Mouse (Mus musculus) brain, embryonic 14.5 days (tissue): ENCODE results near the gene Cnih3. TPM values are rescaled to one million over a fixed set of nuclear protein-coding genes. Genes with fewer than 3 reads are reported as not detected.

Source experiments
- DNase-seq: peaks from one replicate; pipeline ENCODE4 v3.0.0-alpha.2; 2011; ENCODE audit warnings: low read depth
- CTCF ChIP-seq: fragments of 200-500 bp; IDR thresholded peaks from 2 replicates; pipeline ENCODE4 v1.5.1; 2012; ENCODE audit warnings: inconsistent platforms, mild to moderate bottlenecking, moderate library complexity, borderline replicate concordance; ENCODE audit not compliant: insufficient read depth, insufficient read length; ENCODE audit errors: extremely low read depth
- POLR2A ChIP-seq: fragments of 200-500 bp; IDR thresholded peaks from 2 replicates; pipeline ENCODE4 v1.6.1; 2012; ENCODE audit warnings: mild to moderate bottlenecking, inconsistent platforms, borderline replicate concordance; ENCODE audit not compliant: poor library complexity, insufficient read depth, insufficient read length, severe bottlenecking; ENCODE audit errors: extremely low read depth
- polyA plus RNA-seq: library from polyadenylated mRNA; depleted of rRNA; stranded (reverse); fragments of >200 nt; gene quantifications from 2 replicates; pipeline ENCODE4 v1.2.3, GENCODE M21; 2012

Cnih3 gene
- polyA plus RNA-seq, 1 experiment = 6.7 TPM

GRCm38 (mm10) chr1:181408086-181408975 is 55.9 kb downstream of the Cnih3 start:
- peak; percentile 61 for DNase-seq
- TF ChIP-seq CTCF = no peak

GRCm38 (mm10) chr1:181409693-181410092 is 57.3 kb downstream of the Cnih3 start:
- TF ChIP-seq CTCF (no peak), POLR2A (no peak)

DNA sequence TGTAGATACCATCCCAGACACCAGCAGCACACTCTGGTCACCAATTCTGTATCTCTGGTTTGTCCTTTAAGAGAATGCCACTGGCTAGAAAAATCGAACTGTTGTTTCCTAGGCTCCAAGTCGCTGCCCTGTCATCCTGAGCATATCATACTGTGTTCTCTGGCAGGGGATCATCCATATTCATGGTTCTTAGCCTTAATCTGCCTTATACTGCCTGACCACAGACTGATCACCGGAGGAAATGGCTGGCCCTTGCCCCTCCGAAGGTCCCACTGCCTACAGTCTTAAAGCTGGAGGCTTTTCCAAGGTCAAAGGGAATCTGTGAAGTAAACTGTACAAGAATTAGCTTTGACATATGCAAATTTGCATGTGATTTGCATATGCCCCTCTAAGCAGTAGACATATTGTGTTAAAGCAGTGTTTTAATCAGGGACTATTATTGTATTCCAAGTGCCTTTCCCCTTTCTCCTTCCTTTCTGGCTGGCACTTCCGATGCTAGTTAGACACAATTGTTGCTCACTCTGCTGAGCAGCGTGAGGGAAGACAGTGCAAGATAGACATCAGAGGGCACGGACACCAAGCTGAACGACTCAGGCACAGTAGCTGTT is 58.3 kb downstream of the Cnih3 start:
- DNase-seq = peak; percentile 62
- no peak for TF ChIP-seq POLR2A

More at GRCm38 (mm10) chr1:181409693-181410092, 57.3 kb downstream of the Cnih3 start:
- DNase-seq = no peak

DNA sequence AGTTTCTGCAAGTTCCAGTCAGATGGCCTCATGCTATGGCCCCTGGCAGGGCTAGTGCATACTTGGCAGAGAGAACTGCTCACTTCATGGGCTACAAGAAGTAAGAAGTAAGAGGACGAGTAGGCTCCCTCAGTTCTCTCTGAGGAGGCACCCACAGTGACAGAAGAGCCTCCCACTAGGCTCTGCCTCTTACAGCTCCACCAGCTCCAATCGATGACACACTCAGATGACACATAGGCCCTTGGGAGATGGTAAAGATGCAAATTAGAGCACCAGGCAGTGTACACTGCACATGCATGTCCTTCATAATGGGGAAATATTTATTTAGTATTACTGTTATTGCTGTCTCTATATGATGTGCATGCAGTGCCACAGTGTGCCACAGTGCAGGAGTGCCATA is 62.6 kb downstream of the Cnih3 start:
- TF ChIP-seq POLR2A (no peak), CTCF (no peak)
- no peak for DNase-seq

DNA sequence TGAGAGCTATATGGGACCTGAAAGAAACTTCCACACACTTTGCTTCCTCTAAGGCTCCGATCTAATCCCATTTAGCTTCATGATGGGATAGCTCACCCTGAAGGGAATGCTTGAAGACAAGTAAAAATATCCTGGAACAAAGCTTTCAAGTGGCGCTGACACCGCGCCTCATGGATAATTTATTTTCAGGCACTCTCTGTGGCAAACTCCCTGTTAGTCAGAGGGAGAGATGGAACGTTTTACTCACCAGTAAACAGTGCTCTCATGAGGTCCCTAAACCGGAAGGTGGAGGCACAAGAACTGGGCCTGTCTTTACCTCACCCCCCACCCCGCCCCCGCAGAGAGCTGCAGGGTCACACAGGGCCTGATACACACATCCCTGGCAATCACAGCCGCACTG is 64.4 kb downstream of the Cnih3 start:
- TF ChIP-seq CTCF (no peak), POLR2A (no peak)
- peak; percentile 40 for DNase-seq

- TF ChIP-seq POLR2A (no peak), CTCF (no peak)
- DNase-seq = peak; percentile 46
Measured at GRCm38 (mm10) chr1:181417937-181418523, 65.6 kb downstream of the Cnih3 start.

- no peak for TF ChIP-seq CTCF
- TF ChIP-seq POLR2A = no peak
- peak; percentile 92 for DNase-seq
Measured at GRCm38 (mm10) chr1:181420080-181420536, 67.7 kb downstream of the Cnih3 start.

- peak; percentile 81 for DNase-seq
- no peak for TF ChIP-seq POLR2A
- no peak for TF ChIP-seq CTCF
Measured at GRCm38 (mm10) chr1:181422796-181423195, 70.4 kb downstream of the Cnih3 start.

- TF ChIP-seq CTCF (no peak), POLR2A (no peak)
- DNase-seq = no peak
Measured at GRCm38 (mm10) chr1:181424922-181425321, 72.5 kb downstream of the Cnih3 start.

- DNase-seq = no peak
- TF ChIP-seq CTCF (no peak), POLR2A (no peak)
Measured at GRCm38 (mm10) chr1:181425388-181425787, 73.0 kb downstream of the Cnih3 start.

DNA sequence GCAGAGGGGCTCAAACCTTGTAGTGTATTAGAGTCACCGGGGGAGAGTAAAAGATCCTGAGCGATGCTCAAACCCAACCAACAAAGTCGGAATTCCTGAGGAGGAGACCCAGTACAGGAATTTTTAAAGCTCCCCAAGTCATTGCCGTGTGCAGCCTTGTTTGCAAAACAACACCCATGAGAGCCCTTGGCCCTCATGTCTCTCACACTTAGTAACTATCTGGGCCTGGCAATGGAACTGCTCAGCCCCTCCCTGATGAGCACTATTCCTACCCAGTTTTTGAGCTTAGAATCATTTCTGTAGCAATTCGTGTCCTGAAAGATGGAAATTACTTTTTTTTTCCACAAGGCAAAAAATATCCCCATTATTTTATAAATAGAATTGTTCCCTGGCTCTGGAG is 74.0 kb downstream of the Cnih3 start:
- TF ChIP-seq POLR2A = no peak
- no peak for TF ChIP-seq CTCF
- no peak for DNase-seq

GRCm38 (mm10) chr1:181433263-181433662 is 80.8 kb downstream of the Cnih3 start:
- no peak for TF ChIP-seq CTCF
- TF ChIP-seq POLR2A = no peak
- DNase-seq = no peak

DNA sequence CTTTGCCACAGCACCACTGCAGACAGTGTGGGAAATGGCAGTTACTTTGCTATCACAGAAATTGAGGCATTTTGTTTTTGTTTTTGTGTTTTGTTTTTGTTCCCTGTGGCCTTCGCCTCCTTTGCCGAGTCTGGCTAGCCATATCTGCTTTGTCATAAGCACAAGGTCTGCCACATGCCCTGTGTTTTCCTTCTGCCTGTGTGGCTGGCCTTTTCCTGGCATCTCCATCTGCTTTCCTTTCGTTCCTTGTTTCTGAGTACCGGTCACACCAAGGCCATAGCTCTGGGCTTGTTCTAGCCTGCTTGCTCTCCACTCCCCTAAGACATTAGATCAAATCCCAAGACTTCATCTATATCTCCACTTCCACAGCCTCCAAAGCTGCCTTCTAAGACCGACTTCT is 83.0 kb downstream of the Cnih3 start:
- no peak for DNase-seq
- no peak for TF ChIP-seq POLR2A
- no peak for TF ChIP-seq CTCF
